Mouse (Mus musculus): ENCODE measurements around the gene Trpt1. TPM values are rescaled to one million over a fixed set of nuclear protein-coding genes. Genes with fewer than 3 reads are reported as not detected.
A peak's percentile ranks its signal among the peaks of the same experiment; 100 is the strongest.
"Not testable (repeated sequence)": the region's sequence is repeated elsewhere in the genome, so short reads cannot be mapped to it uniquely, and the experiment has no call there.

Gene Trpt1
- polyA plus RNA-seq, 1 experiment from 2014 or later = 15.8 TPM

GRCm38 (mm10) chr19:6987904-6988285 is 8.0 kb upstream of the Trpt1 start:
- H3K27ac ChIP-seq = peak overlapping the region; percentile 73
- no peaks in the 10 kb centered on the region for H3K9me3 ChIP-seq
- no peaks in the 10 kb centered on the region for H3K27me3 ChIP-seq
- peaks cover 20% of the 10 kb centered on the region for H3K36me3 ChIP-seq
- no peak for ATAC-seq
- peak overlapping the region; percentile 93 for H3K4me2 ChIP-seq (replicated peaks)
- peak overlapping the region; percentile 81 for H3K4me3 ChIP-seq (replicated peaks)
- 9% methylated on average over 8 of the region's 8 CpGs for WGBS
- peaks cover 30% of the 10 kb centered on the region for H3K4me1 ChIP-seq (replicated peaks)
- H3K9ac ChIP-seq (replicated peaks) = peak overlapping the region; percentile 90

DNA sequence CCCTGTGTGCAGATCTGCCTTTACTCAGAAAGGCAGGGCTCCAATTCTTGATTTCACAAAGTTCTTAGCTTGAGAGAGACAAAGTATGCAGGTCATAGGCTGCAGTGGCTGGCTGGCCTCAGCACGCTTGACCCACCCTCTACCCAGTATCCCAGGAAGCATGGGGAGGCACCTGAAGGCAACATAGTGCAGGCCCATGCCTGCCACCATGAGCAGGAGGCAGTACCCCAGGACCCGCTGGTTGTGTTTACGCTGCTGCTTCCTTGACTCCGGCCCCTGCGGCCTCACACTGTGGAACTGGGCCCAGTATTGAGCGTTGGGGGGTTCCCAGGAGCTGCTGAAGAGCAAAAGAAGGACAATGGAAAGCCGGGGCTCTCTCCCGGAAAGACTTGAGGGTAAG is 6.7 kb upstream of the Trpt1 start:
- no peak overlapping the region for H3K9ac ChIP-seq (replicated peaks)
- H3K4me3 ChIP-seq (replicated peaks) = no peak overlapping the region
- H3K36me3 ChIP-seq = peaks cover 16% of the 10 kb centered on the region
- H3K4me1 ChIP-seq (replicated peaks) = peaks cover 37% of the 10 kb centered on the region
- no peaks in the 10 kb centered on the region for H3K27me3 ChIP-seq
- H3K9me3 ChIP-seq = no peaks in the 10 kb centered on the region
- 87% methylated on average over 8 of the region's 8 CpGs for whole genome bisulfite sequencing
- no peak for ATAC-seq
- H3K27ac ChIP-seq = no peak overlapping the region
- no peak overlapping the region for H3K4me2 ChIP-seq (replicated peaks)

DNA sequence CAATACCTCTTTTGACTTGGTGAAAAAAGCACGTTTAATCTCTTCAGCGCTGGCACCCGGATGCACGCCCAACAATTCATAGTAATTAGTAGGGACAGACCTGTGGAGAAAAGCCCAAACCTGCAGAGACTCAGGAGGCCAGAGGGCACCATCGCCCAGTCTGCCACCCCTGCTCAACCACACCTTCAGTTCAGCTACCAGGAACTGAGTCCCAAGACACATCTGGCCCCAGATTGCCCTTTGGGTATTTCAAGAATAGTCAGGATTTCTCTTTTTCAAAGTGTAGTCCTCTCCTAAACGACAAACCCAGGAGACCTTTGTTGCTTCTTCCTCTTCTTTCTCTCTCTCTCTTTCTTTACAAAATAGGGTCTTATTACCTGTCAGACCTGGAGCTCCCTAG is 5.2 kb upstream of the Trpt1 start:
- Histone ChIP-seq H3K9ac (replicated peaks) (no peak overlapping the region), H3K4me2 (replicated peaks) (no peak overlapping the region), H3K36me3 (peaks cover 5% of the 10 kb centered on the region; the same call in 1 of the 2 replicates), H3K27me3 (no peaks in the 10 kb centered on the region), H3K4me1 (replicated peaks) (peaks cover 51% of the 10 kb centered on the region), H3K27ac (no peak overlapping the region), H3K9me3 (no peaks in the 10 kb centered on the region), H3K4me3 (replicated peaks) (no peak overlapping the region)
- ATAC-seq = no peak
- 93% methylated on average over 6 of the region's 6 CpGs for WGBS

- H3K27me3 ChIP-seq; ATAC-seq; H3K36me3 ChIP-seq; H3K4me3 ChIP-seq (replicated peaks); H3K9ac ChIP-seq (replicated peaks); H3K4me2 ChIP-seq (replicated peaks); H3K9me3 ChIP-seq; H3K27ac ChIP-seq: not testable (repeated sequence)
- H3K4me1 ChIP-seq (replicated peaks) = peaks cover 50% of the 10 kb centered on the region
- WGBS = 95% methylated on average over 6 of the region's 6 CpGs
Measured at GRCm38 (mm10) chr19:6991166-6991565, 4.8 kb upstream of the Trpt1 start.

DNA sequence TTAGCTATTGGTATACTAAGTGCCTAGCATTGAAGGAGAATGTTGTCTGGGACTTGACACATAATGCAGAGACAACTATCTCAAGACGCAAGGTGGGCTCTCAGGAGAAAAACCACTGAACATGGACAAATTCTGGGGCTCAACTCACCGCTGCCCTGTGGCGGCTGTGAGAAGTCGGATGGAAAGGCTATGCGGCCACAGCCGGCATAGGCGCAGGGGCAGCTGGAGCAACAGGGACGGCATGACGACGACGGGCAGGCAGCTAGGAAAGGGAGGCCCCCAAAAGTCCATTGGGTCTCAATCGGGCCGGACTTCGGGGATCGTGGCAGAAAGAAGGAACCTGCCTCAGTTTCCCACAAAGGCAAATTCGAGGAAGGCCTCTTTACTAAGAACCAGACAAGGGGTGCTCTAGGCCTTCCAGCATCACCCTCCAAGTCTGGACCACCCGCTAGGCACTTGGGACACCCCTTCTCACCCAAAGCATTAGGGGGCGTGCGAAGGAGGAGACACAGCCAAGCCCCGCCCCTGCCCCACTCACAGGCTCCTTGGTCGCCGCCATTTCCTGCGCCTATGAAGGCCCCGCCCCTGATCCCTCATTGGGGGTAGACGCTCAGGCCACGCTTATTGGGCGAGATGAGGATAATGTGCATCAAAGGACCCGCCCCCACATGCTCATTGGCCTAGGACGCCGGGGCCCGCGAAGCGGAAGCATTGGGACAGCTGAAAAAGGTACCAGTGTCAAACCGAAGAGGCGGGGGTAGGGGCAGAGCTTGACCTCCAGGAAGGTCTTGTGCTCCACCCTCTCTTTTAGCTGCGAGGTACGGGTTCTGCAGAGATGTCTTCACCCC is 3.7 kb upstream of the Trpt1 start, which contains the start of gene Dnajc4:
Gene Dnajc4 (minus strand): TSS at position 562 of the 848 bp plus-strand sequence.
- H3K27ac ChIP-seq = peak within 1 kb of the TSS; percentile 52
- ATAC-seq = peak; percentile 94
- no peaks in the 10 kb centered on the region for H3K9me3 ChIP-seq
- peak within 1 kb of the TSS; percentile 53 for H3K4me3 ChIP-seq (replicated peaks)
- 2% methylated on average over 37 of the region's 37 CpGs for WGBS
- 0 out of 2 replicates have a peak, but pooled peaks cover 3% of the 10 kb centered on the region for H3K36me3 ChIP-seq
- H3K4me1 ChIP-seq (replicated peaks) = peaks cover 50% of the 10 kb centered on the region
- H3K27me3 ChIP-seq = no peaks in the 10 kb centered on the region
- H3K4me2 ChIP-seq (replicated peaks) = peak within 1 kb of the TSS; percentile 89
- peak within 1 kb of the TSS; percentile 74 for H3K9ac ChIP-seq (replicated peaks)

GRCm38 (mm10) chr19:6993011-6993770 is 2.7 kb upstream of the Trpt1 start:
- peaks cover 47% of the 10 kb centered on the region for H3K4me1 ChIP-seq (replicated peaks)
- no peak; the same call in 1 of the 2 replicates for ATAC-seq

DNA sequence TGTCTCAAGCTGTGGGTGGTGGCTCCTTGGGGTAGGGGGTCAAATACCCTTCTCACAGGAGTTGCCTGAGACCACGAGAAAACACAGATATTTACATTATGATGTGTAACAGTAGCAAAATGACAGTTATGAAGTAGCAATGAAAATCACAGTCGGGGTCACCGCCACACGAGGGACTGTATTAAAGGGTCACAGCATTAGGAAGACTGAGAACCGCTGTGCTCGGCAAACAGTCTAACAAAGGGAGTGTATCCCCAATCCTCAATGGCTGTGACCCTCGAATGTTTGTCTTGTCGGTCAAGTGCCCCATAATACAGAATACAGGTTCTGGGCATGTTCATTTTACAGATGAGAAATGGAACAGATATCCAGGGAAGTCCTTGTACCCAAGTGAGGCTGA is 1.9 kb upstream of the Trpt1 start:
- no peak for ATAC-seq
- Histone ChIP-seq H3K9me3 (no peaks in the 10 kb centered on the region), H3K27ac (no peak overlapping the region), H3K36me3 (peaks cover 14% of the 10 kb centered on the region), H3K4me1 (replicated peaks) (peaks cover 45% of the 10 kb centered on the region), H3K4me2 (replicated peaks) (no peak overlapping the region), H3K4me3 (replicated peaks) (no peak overlapping the region), H3K9ac (replicated peaks) (no peak overlapping the region), H3K27me3 (no peaks in the 10 kb centered on the region)
- 88% methylated on average over 8 of the region's 8 CpGs for WGBS

More at GRCm38 (mm10) chr19:6993011-6993770, 2.7 kb upstream of the Trpt1 start:
- peak overlapping the region; percentile 72 for H3K9ac ChIP-seq (replicated peaks)
- WGBS = 65% methylated on average over 14 of the region's 14 CpGs
- H3K27ac ChIP-seq = peak overlapping the region; percentile 52
- H3K4me2 ChIP-seq (replicated peaks) = peak overlapping the region; percentile 89
- peaks cover 6% of the 10 kb centered on the region; the same call in 1 of the 2 replicates for H3K36me3 ChIP-seq
- H3K4me3 ChIP-seq (replicated peaks) = peak overlapping the region; percentile 53
- no peaks in the 10 kb centered on the region for H3K27me3 ChIP-seq
- H3K9me3 ChIP-seq = no peaks in the 10 kb centered on the region

DNA sequence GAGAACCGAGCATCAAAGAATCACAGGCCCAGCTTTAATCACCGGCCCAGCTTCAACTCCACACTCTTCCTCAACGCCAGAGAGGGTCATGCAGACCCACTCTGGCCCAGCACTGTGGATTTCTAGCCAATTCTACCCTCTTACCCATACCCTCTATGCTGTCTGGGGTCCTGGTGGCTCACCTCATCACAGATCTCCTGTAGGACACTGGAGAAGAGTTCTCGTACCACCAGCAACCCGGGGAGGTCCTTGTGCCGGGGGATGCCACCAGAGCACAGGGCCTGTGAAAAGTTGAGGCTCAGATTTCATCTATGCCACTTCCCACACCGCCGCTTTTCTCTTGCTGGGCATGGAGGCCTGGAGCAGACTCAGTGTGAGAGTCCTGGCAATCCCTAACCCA is 1.4 kb upstream of the Trpt1 start:
- no peak overlapping the region for H3K27ac ChIP-seq
- no peaks in the 10 kb centered on the region for H3K9me3 ChIP-seq
- peaks cover 16% of the 10 kb centered on the region for H3K36me3 ChIP-seq
- H3K9ac ChIP-seq (replicated peaks) = peak overlapping the region; percentile 81; the same call in 1 of the 2 replicates
- no peaks in the 10 kb centered on the region for H3K27me3 ChIP-seq
- no peak overlapping the region; the same call in 1 of the 2 replicates for H3K4me3 ChIP-seq (replicated peaks)
- 0 out of 2 replicates have a peak overlapping the region, but pooled peaks have one; percentile 3 for H3K4me2 ChIP-seq (replicated peaks)
- peaks cover 45% of the 10 kb centered on the region for H3K4me1 ChIP-seq (replicated peaks)
- 83% methylated on average over 8 of the region's 8 CpGs for WGBS
- ATAC-seq = no peak

DNA sequence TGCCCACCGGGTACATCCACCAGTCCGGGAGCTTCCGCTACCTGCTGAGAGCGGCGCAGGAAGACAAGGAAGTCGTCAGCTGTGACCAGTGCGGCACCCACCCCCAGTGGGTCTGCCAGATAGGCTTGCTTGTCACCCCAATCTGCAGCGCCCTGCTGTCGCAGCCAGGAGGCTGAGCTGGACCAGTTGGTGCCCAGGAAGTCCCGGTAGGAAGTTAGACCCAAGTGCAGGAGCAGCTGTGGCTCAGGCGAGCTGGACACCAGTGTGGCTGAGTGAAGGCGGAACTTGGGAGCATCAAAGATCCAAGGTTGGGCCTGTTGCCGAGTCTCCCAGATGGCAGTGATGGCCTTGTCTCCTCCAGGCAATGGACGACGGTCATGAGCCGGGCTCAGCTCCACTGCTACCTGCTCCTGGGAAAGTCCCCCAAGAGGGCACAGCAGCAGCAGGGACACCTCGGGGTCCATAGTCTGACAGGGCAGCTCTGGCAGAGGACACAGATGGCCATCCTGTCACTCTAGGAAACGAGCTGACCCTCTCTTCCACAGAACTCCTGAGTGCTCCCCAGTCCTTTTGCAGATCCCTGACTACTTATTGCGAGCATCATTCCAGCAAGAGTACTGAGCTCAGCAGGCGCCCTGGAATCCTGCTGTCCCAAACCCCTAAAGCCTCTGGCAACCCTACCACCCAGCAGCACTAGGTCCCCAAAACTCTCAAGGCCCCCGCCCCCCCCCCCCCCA is 508 bp upstream of the Trpt1 start:
- Histone ChIP-seq H3K9me3 (no peaks in the 10 kb centered on the region), H3K4me1 (replicated peaks) (peaks cover 45% of the 10 kb centered on the region), H3K27ac (no peak overlapping the region; the same call in 1 of the 2 replicates), H3K4me2 (replicated peaks) (peak overlapping the region; percentile 84), H3K9ac (replicated peaks) (peak overlapping the region; percentile 81), H3K36me3 (peaks cover 25% of the 10 kb centered on the region), H3K4me3 (replicated peaks) (peak overlapping the region; percentile 66), H3K27me3 (no peaks in the 10 kb centered on the region)
- WGBS = 52% methylated on average over 21 of the region's 21 CpGs
- ATAC-seq = no peak; the same call in 1 of the 2 replicates

- Histone ChIP-seq H3K27ac (no peak overlapping the region), H3K4me2 (replicated peaks) (no peak overlapping the region), H3K27me3 (no peaks in the 10 kb centered on the region), H3K9ac (replicated peaks) (no peak overlapping the region), H3K4me3 (replicated peaks) (no peak overlapping the region), H3K4me1 (replicated peaks) (peaks cover 35% of the 10 kb centered on the region), H3K36me3 (peaks cover 31% of the 10 kb centered on the region), H3K9me3 (no peaks in the 10 kb centered on the region)
- WGBS = 86% methylated on average over 9 of the region's 9 CpGs
- ATAC-seq = no peak
Measured at GRCm38 (mm10) chr19:6997721-6998290, 1.9 kb downstream of the Trpt1 start.

- Histone ChIP-seq H3K9me3 (no peaks in the 10 kb centered on the region), H3K4me2 (replicated peaks) (no peak overlapping the region), H3K36me3 (peaks cover 31% of the 10 kb centered on the region), H3K9ac (replicated peaks) (no peak overlapping the region), H3K4me1 (replicated peaks) (peaks cover 26% of the 10 kb centered on the region), H3K27ac (no peak overlapping the region), H3K27me3 (no peaks in the 10 kb centered on the region), H3K4me3 (replicated peaks) (no peak overlapping the region)
- ATAC-seq = no peak
- 95% methylated on average over 19 of the region's 19 CpGs for WGBS
Measured at GRCm38 (mm10) chr19:6999360-7000063, 3.6 kb downstream of the Trpt1 start.
